Mouse (Mus musculus): Measurements from ENCODE around the gene Cd274. TPM values are rescaled to one million over a fixed set of nuclear protein-coding genes. Genes with fewer than 3 reads are reported as not detected.

Gene Cd274
- total RNA-seq, 1 experiment, result 0.62 TPM

DNA sequence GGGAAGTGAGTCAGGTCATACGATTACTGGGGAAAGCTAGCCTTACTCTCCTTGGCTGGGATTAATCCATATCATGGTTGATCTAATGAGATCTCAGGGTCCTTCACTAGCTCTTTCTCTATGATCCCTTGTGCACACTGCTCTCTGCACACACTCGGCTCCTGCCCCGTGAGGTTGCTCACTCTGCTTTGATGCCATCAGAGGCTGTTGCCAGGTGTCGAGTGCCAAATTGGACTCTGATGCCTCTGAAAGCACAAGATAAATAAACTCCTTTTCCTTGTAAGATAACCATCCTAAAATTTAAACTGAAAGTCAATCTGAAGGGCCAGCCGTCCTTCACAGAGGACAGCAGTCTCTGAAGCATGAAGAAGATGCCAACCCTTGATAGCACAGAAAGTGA, 23.2 kb downstream of the Cd274 start:
- Histone ChIP-seq H3K4me3 (ENCODE audit: insufficient read depth in 1 of 2, low read depth in 1 of 2, low read length in 2 of 2, poor library complexity in 1 of 2, severe bottlenecking in 1 of 2) (no peak overlapping the region), H3K36me3 (ENCODE audit: control insufficient read depth, insufficient read depth, low read length, poor library complexity, severe bottlenecking) (no peaks in the 10 kb centered on the region), H3K4me1 (ENCODE audit: control insufficient read depth in 2 of 2, insufficient read depth in 2 of 2, low read length in 2 of 2, poor library complexity in 1 of 2) (no peaks in the 10 kb centered on the region), H3K9ac (ENCODE audit: insufficient read depth, low read depth, low read length, poor library complexity, severe bottlenecking) (no peak overlapping the region), H3K9me3 (ENCODE audit: control insufficient read depth, insufficient read depth, low read depth, low read length) (no peaks in the 10 kb centered on the region), H3K27ac (ENCODE audit: insufficient read depth, low read depth, low read length, poor library complexity, severe bottlenecking) (no peak overlapping the region)
- TF ChIP-seq HCFC1 (IDR thresholded peaks at IDR 0.05; ENCODE audit: borderline replicate concordance, insufficient read depth, low read length), result no peak
- no peak for TF ChIP-seq ZNF384 (IDR thresholded peaks at IDR 0.05; ENCODE audit: low read depth, low read length)
- no peak for TF ChIP-seq MAFK (IDR thresholded peaks at IDR 0.05; ENCODE audit: insufficient read depth, low read depth, low read length)
- no peak for TF ChIP-seq ZC3H11A (IDR thresholded peaks at IDR 0.05; ENCODE audit: borderline replicate concordance, low read depth, low read length)
- TF ChIP-seq CHD2 (IDR thresholded peaks at IDR 0.05; ENCODE audit: low read depth, low read length), result no peak
- no peak for DNase-seq (ENCODE audit: low read depth, low spot score)
- in situ Hi-C loops (cut with MboI; ENCODE audit: low sequenced_read_pairs in 2 of 2, unreplicated experiment in 2 of 2), result no loop called here

DNA sequence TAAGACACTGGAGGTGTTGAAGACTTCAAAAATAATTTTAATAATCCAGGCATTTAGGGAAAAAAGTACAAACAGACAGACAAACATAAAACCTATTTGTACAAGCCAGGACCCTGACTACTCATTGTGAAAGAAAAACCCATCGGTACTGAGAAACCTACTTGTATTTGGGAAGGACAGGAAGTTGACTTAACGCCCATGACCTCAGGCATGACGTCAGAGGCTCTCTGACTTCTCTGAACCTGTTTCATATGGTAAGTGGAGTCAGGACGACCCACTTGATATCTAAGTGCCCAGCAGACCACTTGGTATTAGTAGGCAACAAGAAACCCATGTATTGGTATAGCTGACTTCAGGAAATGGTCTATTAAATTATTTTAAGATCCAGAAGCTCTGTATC, 24.0 kb downstream of the Cd274 start:
- no peak for DNase-seq (ENCODE audit: low read depth, low spot score)
- in situ Hi-C loops (cut with MboI; ENCODE audit: low sequenced_read_pairs in 2 of 2, unreplicated experiment in 2 of 2), result no loop called here

DNA sequence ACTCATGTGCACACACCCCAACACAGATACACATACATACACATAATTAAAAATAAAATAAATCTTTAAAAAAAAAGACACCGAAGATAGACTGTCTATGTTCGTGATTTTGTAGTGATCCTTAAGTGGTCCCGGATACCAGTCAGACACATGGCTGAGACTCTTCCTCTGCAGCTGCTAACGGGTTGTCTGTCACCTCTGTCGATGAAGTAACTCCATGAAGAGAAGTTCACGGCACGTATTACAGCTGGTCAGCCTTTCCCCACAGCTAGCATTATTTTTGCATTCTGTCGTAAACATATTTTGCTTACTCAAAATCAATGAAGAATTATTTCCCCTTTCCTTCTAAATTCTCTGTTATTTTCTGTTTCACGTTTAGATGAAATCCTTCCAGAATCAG, 26.1 kb downstream of the Cd274 start:
- no peak overlapping the region for H3K27ac ChIP-seq (ENCODE audit: insufficient read depth, low read depth, low read length, poor library complexity, severe bottlenecking)
- TF ChIP-seq HCFC1 (IDR thresholded peaks at IDR 0.05; ENCODE audit: borderline replicate concordance, insufficient read depth, low read length), result no peak
- no peak for TF ChIP-seq CHD2 (IDR thresholded peaks at IDR 0.05; ENCODE audit: low read depth, low read length)
- no peak for TF ChIP-seq ZC3H11A (IDR thresholded peaks at IDR 0.05; ENCODE audit: borderline replicate concordance, low read depth, low read length)
- TF ChIP-seq MAFK (IDR thresholded peaks at IDR 0.05; ENCODE audit: insufficient read depth, low read depth, low read length), result no peak
- no peak for TF ChIP-seq ZNF384 (IDR thresholded peaks at IDR 0.05; ENCODE audit: low read depth, low read length)
- H3K9ac ChIP-seq (ENCODE audit: insufficient read depth, low read depth, low read length, poor library complexity, severe bottlenecking), result no peak overlapping the region
- H3K36me3 ChIP-seq (ENCODE audit: control insufficient read depth, insufficient read depth, low read length, poor library complexity, severe bottlenecking), result no peaks in the 10 kb centered on the region
- in situ Hi-C loops (cut with MboI; ENCODE audit: low sequenced_read_pairs in 2 of 2, unreplicated experiment in 2 of 2), result no loop called here
- no peaks in the 10 kb centered on the region for H3K9me3 ChIP-seq (ENCODE audit: control insufficient read depth, insufficient read depth, low read depth, low read length)
- DNase-seq (ENCODE audit: low read depth, low spot score), result no peak
- H3K4me3 ChIP-seq (ENCODE audit: insufficient read depth in 1 of 2, low read depth in 1 of 2, low read length in 2 of 2, poor library complexity in 1 of 2, severe bottlenecking in 1 of 2), result no peak overlapping the region
- H3K4me1 ChIP-seq (ENCODE audit: control insufficient read depth in 2 of 2, insufficient read depth in 2 of 2, low read length in 2 of 2, poor library complexity in 1 of 2), result no peaks in the 10 kb centered on the region

More for the DNA sequence above, 24.0 kb downstream of the Cd274 start:
- no peaks in the 10 kb centered on the region for H3K36me3 ChIP-seq (ENCODE audit: control insufficient read depth, insufficient read depth, low read length, poor library complexity, severe bottlenecking)
- H3K27ac ChIP-seq (ENCODE audit: insufficient read depth, low read depth, low read length, poor library complexity, severe bottlenecking), result no peak overlapping the region
- no peak overlapping the region for H3K9ac ChIP-seq (ENCODE audit: insufficient read depth, low read depth, low read length, poor library complexity, severe bottlenecking)
- H3K4me3 ChIP-seq (ENCODE audit: insufficient read depth in 1 of 2, low read depth in 1 of 2, low read length in 2 of 2, poor library complexity in 1 of 2, severe bottlenecking in 1 of 2), result no peak overlapping the region
- TF ChIP-seq HCFC1 (IDR thresholded peaks at IDR 0.05; ENCODE audit: borderline replicate concordance, insufficient read depth, low read length), result no peak
- no peak for TF ChIP-seq ZC3H11A (IDR thresholded peaks at IDR 0.05; ENCODE audit: borderline replicate concordance, low read depth, low read length)
- TF ChIP-seq MAFK (IDR thresholded peaks at IDR 0.05; ENCODE audit: insufficient read depth, low read depth, low read length), result no peak
- TF ChIP-seq CHD2 (IDR thresholded peaks at IDR 0.05; ENCODE audit: low read depth, low read length), result no peak
- no peak for TF ChIP-seq ZNF384 (IDR thresholded peaks at IDR 0.05; ENCODE audit: low read depth, low read length)
- no peaks in the 10 kb centered on the region for H3K9me3 ChIP-seq (ENCODE audit: control insufficient read depth, insufficient read depth, low read depth, low read length)
- H3K4me1 ChIP-seq (ENCODE audit: control insufficient read depth in 2 of 2, insufficient read depth in 2 of 2, low read length in 2 of 2, poor library complexity in 1 of 2), result no peaks in the 10 kb centered on the region

DNA sequence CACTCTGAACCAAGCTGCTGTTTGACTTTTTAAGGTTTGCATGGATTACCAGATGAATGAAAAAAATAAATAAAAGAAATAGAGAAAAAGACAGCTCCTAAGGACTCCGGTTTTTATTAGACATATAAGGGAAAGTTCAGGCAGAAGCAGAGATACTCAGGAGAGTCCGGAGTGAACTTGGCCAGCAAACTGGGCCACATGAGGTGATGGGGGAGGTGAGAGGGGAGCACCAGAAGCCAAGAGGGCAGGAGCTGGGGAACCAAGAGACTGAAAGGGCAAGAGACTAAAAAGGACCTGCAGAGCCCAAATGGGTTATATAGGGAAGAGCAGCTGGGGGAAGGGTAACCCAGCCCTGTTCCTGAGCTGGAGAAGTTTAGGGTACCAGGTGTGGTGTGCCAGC, 27.5 kb downstream of the Cd274 start:
- in situ Hi-C loops (cut with MboI; ENCODE audit: low sequenced_read_pairs in 2 of 2, unreplicated experiment in 2 of 2), result no loop called here
- Histone ChIP-seq H3K4me1 (ENCODE audit: control insufficient read depth in 2 of 2, insufficient read depth in 2 of 2, low read length in 2 of 2, poor library complexity in 1 of 2) (no peaks in the 10 kb centered on the region), H3K36me3 (ENCODE audit: control insufficient read depth, insufficient read depth, low read length, poor library complexity, severe bottlenecking) (no peaks in the 10 kb centered on the region), H3K9ac (ENCODE audit: insufficient read depth, low read depth, low read length, poor library complexity, severe bottlenecking) (no peak overlapping the region), H3K27ac (ENCODE audit: insufficient read depth, low read depth, low read length, poor library complexity, severe bottlenecking) (no peak overlapping the region), H3K9me3 (ENCODE audit: control insufficient read depth, insufficient read depth, low read depth, low read length) (no peaks in the 10 kb centered on the region), H3K4me3 (ENCODE audit: insufficient read depth in 1 of 2, low read depth in 1 of 2, low read length in 2 of 2, poor library complexity in 1 of 2, severe bottlenecking in 1 of 2) (no peak overlapping the region)
- TF ChIP-seq HCFC1 (IDR thresholded peaks at IDR 0.05; ENCODE audit: borderline replicate concordance, insufficient read depth, low read length) (no peak), CHD2 (IDR thresholded peaks at IDR 0.05; ENCODE audit: low read depth, low read length) (no peak), MAFK (IDR thresholded peaks at IDR 0.05; ENCODE audit: insufficient read depth, low read depth, low read length) (no peak), ZNF384 (IDR thresholded peaks at IDR 0.05; ENCODE audit: low read depth, low read length) (no peak), ZC3H11A (IDR thresholded peaks at IDR 0.05; ENCODE audit: borderline replicate concordance, low read depth, low read length) (no peak)
- DNase-seq (ENCODE audit: low read depth, low spot score), result no peak

DNA sequence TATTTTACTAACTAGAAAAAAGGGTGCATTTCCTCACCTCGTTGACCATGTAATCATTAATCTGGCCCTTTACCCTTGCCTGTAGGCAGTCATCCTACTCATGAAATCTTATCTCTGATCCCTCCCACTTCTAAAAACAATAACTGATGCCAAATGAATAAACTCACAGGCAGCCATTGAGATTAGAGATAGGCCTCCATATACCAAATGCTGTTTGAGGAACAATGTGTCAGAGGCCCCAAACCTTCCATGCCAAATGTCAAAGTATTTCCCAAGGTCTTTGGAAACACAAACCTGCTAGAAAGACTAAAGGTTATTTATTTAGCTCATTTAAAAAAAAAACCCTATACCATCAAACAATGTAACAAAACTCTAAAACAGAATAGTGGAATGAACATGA, 29.1 kb downstream of the Cd274 start:
- Histone ChIP-seq H3K9me3 (ENCODE audit: control insufficient read depth, insufficient read depth, low read depth, low read length) (no peaks in the 10 kb centered on the region), H3K36me3 (ENCODE audit: control insufficient read depth, insufficient read depth, low read length, poor library complexity, severe bottlenecking) (no peaks in the 10 kb centered on the region), H3K9ac (ENCODE audit: insufficient read depth, low read depth, low read length, poor library complexity, severe bottlenecking) (no peak overlapping the region), H3K4me3 (ENCODE audit: insufficient read depth in 1 of 2, low read depth in 1 of 2, low read length in 2 of 2, poor library complexity in 1 of 2, severe bottlenecking in 1 of 2) (no peak overlapping the region), H3K4me1 (ENCODE audit: control insufficient read depth in 2 of 2, insufficient read depth in 2 of 2, low read length in 2 of 2, poor library complexity in 1 of 2) (no peaks in the 10 kb centered on the region), H3K27ac (ENCODE audit: insufficient read depth, low read depth, low read length, poor library complexity, severe bottlenecking) (no peak overlapping the region)
- in situ Hi-C loops (cut with MboI; ENCODE audit: low sequenced_read_pairs in 2 of 2, unreplicated experiment in 2 of 2), result no loop called here
- no peak for TF ChIP-seq CHD2 (IDR thresholded peaks at IDR 0.05; ENCODE audit: low read depth, low read length)
- no peak for TF ChIP-seq MAFK (IDR thresholded peaks at IDR 0.05; ENCODE audit: insufficient read depth, low read depth, low read length)
- TF ChIP-seq HCFC1 (IDR thresholded peaks at IDR 0.05; ENCODE audit: borderline replicate concordance, insufficient read depth, low read length), result no peak
- TF ChIP-seq ZC3H11A (IDR thresholded peaks at IDR 0.05; ENCODE audit: borderline replicate concordance, low read depth, low read length), result no peak
- TF ChIP-seq ZNF384 (IDR thresholded peaks at IDR 0.05; ENCODE audit: low read depth, low read length), result no peak
- no peak for DNase-seq (ENCODE audit: low read depth, low spot score)
